Mouse (Mus musculus): ENCODE measurements around the gene Emc9.

The Emc9 gene

DNA sequence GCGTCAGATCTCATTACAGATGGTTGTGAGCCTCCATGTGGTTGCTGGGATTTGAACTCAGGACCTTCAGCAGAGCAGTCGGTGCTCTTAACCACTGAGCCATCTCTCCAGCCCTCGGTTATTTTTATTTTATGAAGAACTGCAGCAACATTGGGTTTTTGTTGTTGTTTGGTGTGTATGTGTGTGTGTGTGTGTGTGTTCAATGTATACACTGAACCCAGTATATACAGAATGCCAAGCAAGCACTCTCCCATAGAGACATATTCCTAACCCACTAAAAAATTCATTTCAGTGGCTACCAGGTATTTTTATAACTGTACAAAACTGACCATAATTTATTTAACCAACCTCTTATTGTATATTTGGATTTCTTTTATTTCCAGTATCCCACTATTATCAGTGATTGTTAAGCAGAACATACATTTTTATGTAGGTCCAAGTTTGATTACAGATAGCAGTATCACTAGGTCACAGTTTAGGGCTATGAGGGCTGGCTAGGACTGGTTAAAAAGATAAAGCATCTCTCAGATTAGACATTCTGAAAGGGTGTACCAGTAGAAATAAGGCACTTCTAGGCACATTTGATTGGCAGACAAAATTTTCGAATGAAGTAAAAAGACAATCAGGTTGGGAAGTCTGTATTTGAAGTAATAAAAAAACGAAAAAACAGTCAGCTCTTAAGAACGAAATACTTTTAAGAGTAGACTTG, 26.2 kb downstream of the Emc9 start:
- DNase-seq: no peak

DNA sequence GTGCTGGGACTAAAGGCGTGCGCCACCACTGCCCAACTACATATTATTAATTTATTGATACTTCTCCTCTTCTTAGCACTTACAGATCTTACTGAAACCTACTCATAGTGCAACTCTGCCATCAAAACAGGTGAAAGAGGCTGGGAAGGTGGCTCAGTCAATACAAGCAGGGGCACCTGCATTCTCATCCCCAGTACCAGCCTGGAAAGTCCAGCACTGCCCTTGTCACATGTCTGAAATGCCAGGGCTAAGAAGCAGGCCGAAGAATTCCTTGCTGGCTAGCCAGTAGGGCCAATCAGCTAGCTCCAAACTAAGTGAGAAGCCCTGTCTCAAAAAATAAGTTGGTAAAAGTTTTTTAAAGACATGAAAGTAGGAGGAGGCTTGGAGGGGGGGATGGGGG, 27.5 kb downstream of the Emc9 start:
- DNase-seq: no peak

DNA sequence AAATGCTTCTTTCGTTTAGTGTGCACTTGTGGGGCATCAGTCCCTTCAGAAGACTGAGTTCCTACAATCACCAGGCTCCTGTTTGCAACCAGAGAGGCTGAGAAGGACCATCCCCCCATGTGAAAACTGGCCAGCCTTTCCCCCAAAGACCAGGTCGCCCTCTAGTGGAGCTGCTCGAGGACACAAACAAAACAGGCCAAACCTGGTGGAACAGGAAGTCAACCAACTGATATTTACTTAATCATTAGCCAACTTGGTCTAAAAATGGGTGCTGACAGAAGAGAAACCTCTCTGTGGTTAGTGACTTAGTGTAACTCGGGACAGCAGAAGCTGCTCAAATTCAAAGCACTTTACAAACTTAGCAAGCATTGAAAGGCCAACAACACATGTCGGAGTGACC, 28.1 kb downstream of the Emc9 start:
- peak; percentile 73 for DNase-seq

DNA sequence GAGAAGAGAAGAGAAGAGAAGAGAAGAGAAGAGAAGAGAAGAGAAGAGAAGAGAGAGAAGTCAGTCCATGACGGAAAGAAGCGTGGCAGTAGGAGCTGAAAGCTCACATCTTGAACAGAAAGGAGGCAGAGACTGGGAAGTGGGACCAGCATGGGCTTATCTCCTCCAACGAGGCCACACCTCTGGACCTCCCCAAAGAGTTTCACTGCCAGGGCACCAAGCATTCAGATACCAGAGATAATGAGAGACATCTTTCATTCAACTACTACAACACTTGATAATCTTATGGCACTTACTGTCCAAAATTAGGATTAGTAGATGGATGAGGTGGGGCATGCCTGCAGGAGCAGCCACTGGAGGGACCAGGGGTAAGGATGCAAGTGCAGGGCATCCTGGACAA, 29.3 kb downstream of the Emc9 start:
- DNase-seq: no peak

DNA sequence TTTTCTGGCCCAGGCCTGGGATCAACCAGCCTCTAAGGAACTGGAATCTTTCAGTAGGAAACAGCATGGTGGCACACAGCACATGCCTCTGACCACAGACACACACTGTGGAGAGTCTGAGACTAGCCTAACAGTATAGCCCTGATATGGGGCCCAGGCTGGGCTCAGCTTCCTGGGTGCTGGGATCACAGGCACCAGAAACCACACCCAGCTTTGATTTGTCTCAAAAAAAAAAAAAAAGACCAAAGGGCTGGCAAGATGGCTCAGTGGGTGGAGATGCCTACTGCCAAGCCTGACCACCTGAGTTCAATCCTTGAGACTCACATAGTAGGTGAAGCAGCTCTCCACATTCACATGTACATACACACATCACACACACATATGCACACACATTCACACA, 30.5 kb downstream of the Emc9 start:
- no peak for DNase-seq

DNA sequence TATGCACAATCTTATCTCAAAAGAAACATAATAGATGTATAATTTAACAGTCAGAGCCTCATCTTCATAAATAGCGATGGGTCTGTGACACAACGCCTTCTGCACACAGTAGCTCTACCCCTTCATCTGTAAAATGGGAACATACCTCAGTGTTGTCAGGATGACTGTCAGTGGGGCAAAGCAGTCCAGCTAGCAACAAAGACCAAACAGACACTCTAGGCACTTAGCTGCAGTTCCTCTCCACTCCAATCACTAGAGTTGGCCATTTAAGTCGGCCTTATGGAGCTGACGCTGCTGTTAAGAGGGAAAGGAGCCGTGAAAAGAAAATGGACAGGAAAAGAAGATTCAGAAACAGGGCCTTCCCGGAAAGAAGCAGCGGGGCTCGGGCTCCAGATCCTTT, 33.3 kb downstream of the Emc9 start:
- no peak for DNase-seq

DNA sequence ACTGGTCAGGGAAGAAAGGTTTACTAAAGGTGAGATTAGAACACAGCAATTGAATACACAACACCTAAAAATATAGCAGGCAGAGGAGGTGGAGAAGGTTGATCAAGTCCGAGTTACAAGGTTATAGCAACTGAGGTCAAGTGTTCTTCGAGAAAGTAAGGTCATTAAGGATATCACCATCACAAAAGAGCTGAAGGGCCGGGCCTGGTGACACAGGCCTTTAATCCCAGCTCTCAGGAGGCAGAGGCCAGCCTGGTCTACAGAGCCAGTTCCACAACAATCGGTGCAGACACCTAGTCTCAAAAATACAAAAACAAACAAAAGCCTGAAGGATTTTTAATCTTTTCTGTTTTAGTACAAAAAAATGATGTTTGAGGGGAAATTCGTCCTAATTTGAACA, 33.8 kb downstream of the Emc9 start:
- DNase-seq: no peak

DNA sequence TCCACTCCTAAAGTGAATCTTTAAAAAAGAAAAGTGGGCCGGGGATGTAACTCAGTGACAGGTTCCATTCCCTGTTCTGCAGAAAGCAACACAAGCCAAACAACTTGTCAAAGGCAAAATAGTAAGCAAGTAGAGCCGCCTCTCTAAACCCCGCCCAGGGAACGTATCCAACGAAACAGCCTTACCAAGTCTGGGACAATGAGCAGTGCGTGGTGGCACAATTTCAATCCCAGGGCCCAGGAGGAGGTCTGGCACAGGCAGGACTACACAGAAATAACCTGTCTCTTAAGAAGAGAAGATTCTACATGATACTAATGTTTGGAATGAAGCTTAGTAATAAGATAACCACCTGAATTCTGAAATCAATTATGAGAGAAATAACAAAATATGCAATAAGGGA, 34.9 kb downstream of the Emc9 start:
- no peak for DNase-seq

DNA sequence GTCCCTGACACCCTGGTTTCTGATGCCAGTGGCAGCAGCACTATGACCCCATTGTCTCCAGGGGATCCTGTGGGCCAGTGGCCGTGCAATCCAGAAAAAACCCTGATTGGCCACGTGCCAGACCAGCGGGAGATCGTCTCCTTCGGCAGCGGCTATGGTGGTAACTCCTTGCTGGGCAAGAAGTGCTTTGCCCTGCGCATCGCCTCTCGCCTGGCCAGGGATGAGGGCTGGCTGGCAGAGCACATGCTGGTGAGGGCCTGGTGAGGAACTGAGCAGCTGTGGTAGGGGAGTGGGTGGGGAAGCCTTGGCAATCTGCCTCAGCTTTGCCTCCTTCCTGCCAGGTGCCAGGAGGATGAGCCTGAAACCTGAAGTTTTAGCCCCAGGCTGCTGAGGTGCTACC, 40.8 kb downstream of the Emc9 start:
- peak; percentile 25 for DNase-seq

DNA sequence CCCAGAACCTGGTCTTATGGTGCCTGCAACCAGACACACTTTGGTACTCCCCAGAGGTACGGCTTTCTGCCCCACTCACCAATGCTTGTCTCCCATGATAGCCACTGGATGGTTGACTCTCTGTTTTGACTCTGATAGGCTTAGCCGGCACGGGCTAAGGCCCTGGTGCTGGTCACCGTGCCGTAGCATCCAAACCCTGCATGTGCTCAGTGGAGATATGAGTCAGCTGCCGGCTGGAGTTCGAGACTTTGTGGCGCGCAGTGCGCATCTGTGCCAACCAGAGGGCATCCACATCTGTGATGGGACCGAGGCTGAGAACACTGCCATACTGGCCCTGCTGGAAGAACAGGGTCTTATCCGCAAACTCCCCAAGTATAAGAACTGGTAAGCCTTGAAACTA, 42.8 kb downstream of the Emc9 start:
- no peak for DNase-seq

DNA sequence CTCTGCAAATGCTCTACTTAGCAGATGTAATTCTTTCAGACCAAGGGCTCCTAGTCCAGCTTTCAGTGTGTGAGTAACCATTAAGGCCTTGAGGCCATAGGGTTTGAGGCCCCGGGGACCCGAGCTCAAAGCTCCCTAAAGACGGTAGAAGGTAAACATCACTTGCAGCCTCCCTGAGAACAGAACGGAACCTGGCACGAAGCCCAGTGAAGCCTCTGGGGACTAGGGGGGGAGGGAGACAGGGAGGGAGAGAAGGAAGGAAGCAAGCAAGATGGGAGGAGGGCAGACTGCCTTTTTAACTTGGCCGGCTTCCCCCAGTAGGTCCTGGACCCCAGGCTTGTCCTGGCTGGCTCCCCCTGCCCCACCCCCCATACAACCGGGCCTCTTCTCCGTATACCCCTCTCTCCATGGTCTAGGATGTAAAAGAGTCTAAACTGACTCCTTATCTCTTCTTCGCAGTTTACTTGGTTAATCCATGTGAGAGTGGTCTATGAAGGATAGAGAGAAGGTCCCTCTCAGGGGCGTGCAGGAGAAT, 44.2 kb downstream of the Emc9 start:
- peak; percentile 83 for DNase-seq

DNA sequence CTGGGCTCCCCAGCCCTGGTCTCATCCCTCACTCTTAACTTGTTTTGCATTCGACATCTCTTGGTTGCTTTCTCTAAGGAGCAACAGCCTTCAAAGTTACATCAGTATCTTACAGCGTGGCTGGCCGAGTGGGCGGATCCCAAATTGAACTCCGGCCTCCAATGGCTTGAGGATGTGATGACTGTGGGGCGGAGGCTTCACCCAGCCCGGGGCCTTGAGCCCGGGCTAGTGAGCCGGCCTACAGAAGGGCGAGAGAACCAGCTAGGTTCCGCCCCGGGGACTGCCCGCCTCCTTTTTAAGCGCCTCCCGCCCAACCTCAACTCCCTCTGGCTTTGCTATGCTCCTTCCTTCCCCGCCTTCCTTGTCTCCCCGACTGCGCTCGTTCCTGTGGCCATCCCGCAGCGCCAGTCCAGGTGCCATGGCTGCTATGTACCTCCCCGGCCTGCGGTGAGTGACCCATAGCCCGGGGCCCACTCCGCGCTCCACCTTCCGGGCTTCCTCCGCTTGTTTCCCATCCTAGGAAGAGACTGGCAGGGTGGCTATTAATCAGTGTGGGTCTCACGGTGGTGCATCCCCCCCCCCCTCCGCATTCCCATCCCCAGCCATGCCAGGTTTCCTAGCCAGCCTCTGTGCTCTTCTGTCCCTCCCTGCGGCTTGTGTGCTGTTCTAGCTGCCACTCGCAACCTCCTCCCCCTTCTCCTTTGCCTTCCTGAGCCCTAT, 44.9 kb downstream of the Emc9 start, which contains the start of gene Pck2:
Gene Pck2, plus strand, starts transcription at position 200 of the 720 bp plus-strand sequence.
- DNase-seq: peak; percentile 69

DNA sequence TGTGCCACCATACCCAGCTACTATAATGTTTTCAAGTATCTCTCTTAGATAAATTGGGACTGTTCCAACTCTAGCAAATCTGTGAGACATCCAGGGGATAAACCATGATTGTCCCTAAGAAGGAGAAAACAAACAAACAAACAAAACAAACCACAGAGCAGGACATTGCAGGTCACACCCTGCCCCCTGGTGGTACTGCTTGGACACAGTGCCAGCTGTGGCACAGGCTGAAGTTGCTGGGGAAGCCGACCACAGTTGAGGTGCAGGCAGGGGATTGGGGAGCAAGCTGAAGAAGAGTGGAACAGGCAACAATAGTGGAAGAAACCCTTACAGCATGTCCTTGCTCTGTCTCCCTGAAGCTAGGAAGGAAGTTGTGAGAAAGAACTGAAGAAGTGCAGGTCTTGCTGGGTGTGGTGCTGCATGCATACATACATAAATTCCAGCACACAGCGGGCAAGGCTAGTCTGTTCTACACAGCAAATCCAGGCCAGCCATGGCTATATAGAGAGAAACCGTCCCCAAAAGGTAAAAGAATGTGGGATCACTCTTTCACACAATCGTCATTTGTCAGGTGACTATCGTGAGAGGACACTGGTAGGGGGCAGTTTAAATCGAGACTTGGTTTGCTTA, 48.9 kb downstream of the Emc9 start:
- peak; percentile 50 for DNase-seq
